8 mouse cellular contexts compared by ENCODE assay signal in the genomic region with DNA sequence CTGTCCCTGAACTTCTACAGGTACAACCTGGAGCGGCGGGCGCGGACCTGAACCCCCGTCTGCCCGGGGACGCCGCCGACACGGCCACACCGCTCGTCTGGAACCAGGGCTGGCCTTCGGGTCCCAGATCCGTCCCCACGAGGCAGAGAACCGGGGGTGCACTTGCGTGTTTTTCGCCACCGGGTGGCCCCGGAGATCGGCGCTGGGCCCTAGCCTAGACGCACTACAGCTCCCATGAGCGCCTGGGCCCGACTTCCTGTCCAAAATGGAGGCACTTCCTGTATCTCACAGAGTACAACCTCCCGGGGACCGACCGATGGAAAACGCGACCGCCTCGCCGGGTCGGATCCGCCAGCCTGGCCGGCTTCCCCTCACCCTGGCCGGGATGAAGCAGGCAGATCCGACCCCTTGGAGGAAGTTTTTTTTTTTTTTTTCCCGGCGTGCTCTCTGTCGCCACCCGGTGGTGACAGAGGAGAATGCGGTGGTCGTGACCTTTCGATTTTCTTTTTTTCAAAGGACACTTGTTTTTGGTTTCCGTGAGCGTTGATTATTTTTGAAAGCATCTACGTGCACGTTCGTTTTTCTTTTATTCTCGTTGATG. TPM values are rescaled to one million over a fixed set of nuclear protein-coding genes. Genes with fewer than 3 reads are reported as not detected.
A peak's percentile ranks its signal among the peaks of the same experiment; 100 is the strongest.
DNase-seq lines count a peak whose midpoint lies in the region; ATAC-seq and TF ChIP-seq lines count a peak whose summit lies in the region.
"Not testable (repeated sequence)": the region's sequence is repeated elsewhere in the genome, so short reads cannot be mapped to it uniquely, and the experiment has no call there.

No protein-coding gene starts in this region.

- H3K9me3 ChIP-seq in E14TG2a.4 (ENCODE audit: low read length) = peaks cover 57% of the 10 kb centered on the region
- peaks cover 22% of the 10 kb centered on the region for H3K9me3 ChIP-seq in forebrain, postnatal 0 days (ENCODE audit: low read length)
- peaks cover 34% of the 10 kb centered on the region for H3K9me3 ChIP-seq in neural tube, embryonic 15.5 days (replicated peaks)

- not testable (repeated sequence) for H3K27me3 ChIP-seq in E14TG2a.4 (ENCODE audit: insufficient read depth, low read length); cerebellum, adult 2 months (ENCODE audit: control insufficient read depth, insufficient read depth, low read length); forebrain, postnatal 0 days (ENCODE audit: insufficient read depth, low read length); neural tube, embryonic 15.5 days (replicated peaks); thymus, adult 2 months (ENCODE audit: control insufficient read depth, insufficient read depth, low read length)

- not testable (repeated sequence) for H3K4me1 ChIP-seq in E14TG2a.4 (replicated peaks; ENCODE audit: low read depth, low read length); cerebellum, adult 2 months (ENCODE audit: control insufficient read depth, insufficient read depth, low read length); forebrain, postnatal 0 days (ENCODE audit: insufficient read depth); neural tube, embryonic 15.5 days; thymus, adult 2 months (replicated peaks; ENCODE audit: control insufficient read depth, insufficient read depth, low read length)

- intact Hi-C loops in heart, postnatal 36 days (cut with DNase I) = not testable (repeated sequence)

- 62% methylated on average over 51 of the region's 51 CpGs for WGBS in cerebellum, adult 2 months
- WGBS in forebrain, postnatal 0 days = 63% methylated on average over 46 of the region's 51 CpGs
- 58% methylated on average over 51 of the region's 51 CpGs for WGBS in neural tube, embryonic 15.5 days
- 82% methylated on average over 51 of the region's 51 CpGs for WGBS in thymus, adult 2 months

- not testable (repeated sequence) for H3K27ac ChIP-seq in cerebellum, adult 2 months (ENCODE audit: insufficient read depth, low read length); forebrain, postnatal 0 days (ENCODE audit: low read depth, low read length); layer of hippocampus, adult 2 months; thymus, adult 2 months (ENCODE audit: control insufficient read depth, insufficient read depth, low read length)
- peak overlapping the region; percentile 82 for H3K27ac ChIP-seq in neural tube, embryonic 15.5 days (replicated peaks)

- not testable (repeated sequence) for TF ChIP-seq POLR2A in cerebellum, adult 2 months (IDR thresholded peaks at IDR 0.05; ENCODE audit: borderline replicate concordance, insufficient read depth, low read length); thymus, adult 2 months (IDR thresholded peaks at IDR 0.05; ENCODE audit: control insufficient read depth, extremely low read depth, insufficient read depth, low read length, poor library complexity)

- H3K4me2 ChIP-seq in forebrain, postnatal 0 days (ENCODE audit: low read depth) = peak overlapping the region; percentile 36; the same call in 1 of the 2 replicates
- peak overlapping the region; percentile 46 for H3K4me2 ChIP-seq in neural tube, embryonic 15.5 days

- DNase-seq in cerebellum, adult 2 months = peak; percentile 92 to 98
- peak; percentile 86 for DNase-seq in forebrain, postnatal 0 days
- peak; percentile 99 to 100 for DNase-seq in heart, postnatal 36 days
- peak; percentile 88 to 96 for DNase-seq in layer of hippocampus, adult 2 months (ENCODE audit: low spot score in 2 of 2)
- DNase-seq in lung, adult 18-20 months = peak; percentile 88 to 95
- DNase-seq in thymus, adult 2 months = peak; percentile 92

- not testable (repeated sequence) for TF ChIP-seq CTCF in E14TG2a.4 (conservative IDR thresholded peaks at IDR 0.05; ENCODE audit: low read length); cerebellum, adult 2 months (IDR thresholded peaks at IDR 0.05; ENCODE audit: borderline replicate concordance, insufficient read depth, low read depth, low read length); forebrain, postnatal 0 days (IDR thresholded peaks at IDR 0.05; ENCODE audit: low read depth); layer of hippocampus, adult 2 months (conservative IDR thresholded peaks at IDR 0.05); thymus, adult 2 months (IDR thresholded peaks at IDR 0.05; ENCODE audit: borderline replicate concordance, control insufficient read depth, extremely low read depth, insufficient read depth, low read length, poor library complexity)

- peak overlapping the region; percentile 53 for H3K4me3 ChIP-seq in E14TG2a.4 (replicated peaks; ENCODE audit: low read length)
- peak overlapping the region; percentile 27 for H3K4me3 ChIP-seq in cerebellum, adult 2 months (replicated peaks; ENCODE audit: insufficient read depth, low read depth, low read length)
- peak overlapping the region; percentile 17 for H3K4me3 ChIP-seq in forebrain, postnatal 0 days (ENCODE audit: low read depth, low read length)
- not testable (repeated sequence) for H3K4me3 ChIP-seq in layer of hippocampus, adult 2 months; thymus, adult 2 months (ENCODE audit: control insufficient read depth, insufficient read depth, low read length)
- peak overlapping the region; percentile 35 for H3K4me3 ChIP-seq in neural tube, embryonic 15.5 days (replicated peaks)

- peaks cover 47% of the 10 kb centered on the region for H3K36me3 ChIP-seq in E14TG2a.4 (ENCODE audit: insufficient read depth, low read length)
- not testable (repeated sequence) for H3K36me3 ChIP-seq in forebrain, postnatal 0 days (ENCODE audit: insufficient read depth); thymus, adult 2 months (ENCODE audit: control insufficient read depth, insufficient read depth, low read length)
- H3K36me3 ChIP-seq in neural tube, embryonic 15.5 days = peaks cover 33% of the 10 kb centered on the region

- H3K9ac ChIP-seq in forebrain, postnatal 0 days = 0 out of 2 replicates have a peak overlapping the region, but pooled peaks have one; percentile 18
- H3K9ac ChIP-seq in neural tube, embryonic 15.5 days (replicated peaks) = not testable (repeated sequence)

- ATAC-seq in forebrain, postnatal 0 days = peak; percentile 93
- peak; percentile 93 for ATAC-seq in neural tube, embryonic 15.5 days (ENCODE audit: low FRiP score)

RNA-seq across cellular contexts. Expression of a gene that starts 10.1 kb away (rescaled TPM):
- polyA plus RNA-seq in cerebellum, adult 2 months (2012; rRNA removed) = not detected in 2 replicates
- not detected in 2 replicates for total RNA-seq in forebrain, postnatal 0 days (2014; rRNA removed)
- not detected in 2 replicates for polyA plus RNA-seq in forebrain, postnatal 0 days (2015; fragmentation: Nextera tagmentation; extraction: Ambion mirVana)
- not detected for total RNA-seq in heart, postnatal 36 days (2021)
- total RNA-seq in layer of hippocampus, adult 2 months (2021) = not detected
- not detected in 2 replicates for polyA plus RNA-seq in neural tube, embryonic 15.5 days (2015; fragmentation: Nextera tagmentation; extraction: Ambion mirVana)
- not detected in 2 replicates for polyA plus RNA-seq in thymus, adult 2 months (2012; rRNA removed)

RNA-seq across cellular contexts. Expression of a gene that starts 40.1 kb away (rescaled TPM):
- polyA plus RNA-seq in cerebellum, adult 2 months (2012; rRNA removed) = not detected in 2 replicates
- total RNA-seq in forebrain, postnatal 0 days (2014; rRNA removed) = not detected in 2 replicates
- not detected in 2 replicates for polyA plus RNA-seq in forebrain, postnatal 0 days (2015; fragmentation: Nextera tagmentation; extraction: Ambion mirVana)
- total RNA-seq in heart, postnatal 36 days (2021) = not detected
- total RNA-seq in layer of hippocampus, adult 2 months (2021) = not detected
- polyA plus RNA-seq in neural tube, embryonic 15.5 days (2015; fragmentation: Nextera tagmentation; extraction: Ambion mirVana) = not detected in 2 replicates
- polyA plus RNA-seq in thymus, adult 2 months (2012; rRNA removed) = not detected in 2 replicates
